Mouse (Mus musculus) neural tube, embryonic 15.5 days (tissue): ENCODE data around the gene Pcgf2. TPM values are rescaled to one million over a fixed set of nuclear protein-coding genes. Genes with fewer than 3 reads are reported as not detected.

ENCODE experiments used
- ATAC-seq: fragments of 200-750 bp; cut with Nextera tagmentation; 2 replicates; pipeline ENCODE4 v1.8.0; 2017; ENCODE audit warnings: mild to moderate bottlenecking, moderate TSS enrichment, moderate library complexity; ENCODE audit not compliant: low FRiP score
- H3K27ac ChIP-seq: fragments of 300-500 bp; sonication (generic); replicated peaks from 2 replicates; pipeline ENCODE4 v1.5.1; 2015; ENCODE audit warnings: mild to moderate bottlenecking, inconsistent platforms
- H3K27me3 ChIP-seq: fragments of 300-500 bp; sonication (generic); replicated peaks from 2 replicates; pipeline ENCODE4 v1.6.1; 2015; ENCODE audit warnings: inconsistent platforms
- H3K36me3 ChIP-seq: fragments of 300-500 bp; sonication (generic); 2 replicates; pipeline ENCODE4 v1.6.1; 2015; ENCODE audit warnings: inconsistent platforms
- H3K4me1 ChIP-seq: fragments of 300-500 bp; sonication (generic); 2 replicates; pipeline ENCODE4 v1.6.1; 2015; ENCODE audit warnings: inconsistent platforms
- H3K4me2 ChIP-seq: fragments of 300-500 bp; sonication (generic); 2 replicates; pipeline ENCODE4 v1.6.1; 2015; ENCODE audit warnings: inconsistent platforms, mild to moderate bottlenecking, moderate library complexity
- H3K4me3 ChIP-seq: fragments of 300-500 bp; sonication (generic); replicated peaks from 2 replicates; pipeline ENCODE4 v1.5.1; 2015; ENCODE audit warnings: mild to moderate bottlenecking, inconsistent platforms
- H3K9ac ChIP-seq: fragments of 300-500 bp; sonication (generic); replicated peaks from 2 replicates; pipeline ENCODE4 v1.6.1; 2015; ENCODE audit warnings: mild to moderate bottlenecking, inconsistent platforms
- H3K9me3 ChIP-seq: fragments of 300-500 bp; sonication (generic); replicated peaks from 2 replicates; pipeline ENCODE4 v1.6.1; 2016; ENCODE audit warnings: inconsistent platforms
- WGBS: fragments of 180-500 bp; shearing (Covaris S2); methylation state at CpG from one replicate; pipeline ENCODE4 v1.1.7; 2015; ENCODE audit warnings: mixed read lengths; 5-methylcytosine and 5-hydroxymethylcytosine counted together
- polyA plus RNA-seq: library from polyadenylated mRNA; unstranded; fragments of >200 nt; fragmentation: Nextera tagmentation; extraction: Ambion mirVana; gene quantifications from 2 replicates; pipeline ENCODE4 v1.2.1, GENCODE M21; 2015

The Pcgf2 gene
- polyA plus RNA-seq, 1 experiment from 2014 or later, result 17.7 TPM

DNA sequence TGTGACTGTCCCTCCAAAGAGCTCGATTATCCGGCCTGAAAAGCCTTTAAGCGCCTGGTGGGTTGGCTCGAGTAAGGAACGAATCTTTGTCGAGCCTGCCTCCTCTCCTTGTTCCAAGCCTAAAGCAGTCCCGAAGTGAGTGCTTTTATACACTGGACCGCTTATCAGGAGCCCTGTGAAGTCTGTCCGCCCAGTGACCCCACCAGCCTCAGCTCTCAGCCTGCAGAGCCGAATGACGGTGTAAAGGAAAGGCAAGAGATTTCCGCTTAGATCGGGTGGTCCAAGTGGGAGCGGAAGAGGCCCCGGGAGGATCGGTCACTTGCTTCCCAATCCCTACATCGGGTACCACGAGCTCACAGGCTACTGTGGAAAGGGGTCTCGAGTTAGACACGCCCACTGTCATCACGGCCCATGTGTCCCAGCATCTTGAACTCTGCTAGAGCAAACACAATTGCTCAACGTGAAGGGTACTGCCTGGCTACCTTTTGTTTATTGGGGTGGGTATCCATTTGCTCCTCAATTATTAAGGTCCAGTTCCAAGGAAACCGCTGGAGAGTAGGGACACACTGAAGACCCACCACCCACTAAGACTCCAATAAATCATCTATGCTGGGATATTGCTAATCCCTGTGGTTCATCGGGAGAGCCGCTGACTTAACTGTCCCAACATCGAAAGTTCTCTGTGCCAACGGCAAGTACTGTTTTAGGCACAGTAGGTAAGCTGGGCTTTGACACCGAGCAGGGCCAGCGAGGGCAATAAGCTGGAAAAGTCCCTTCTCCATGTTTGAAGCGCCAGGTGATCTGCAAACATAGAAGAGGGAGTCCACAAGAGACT, 666 bp upstream of the Pcgf2 start:
- peak overlapping the region; percentile 90 for H3K4me2 ChIP-seq
- H3K9me3 ChIP-seq, result no peaks in the 10 kb centered on the region
- H3K4me3 ChIP-seq, result peak overlapping the region; percentile 95
- peaks cover 4% of the 10 kb centered on the region for H3K36me3 ChIP-seq
- H3K4me1 ChIP-seq, result peaks cover 53% of the 10 kb centered on the region
- ATAC-seq, result no peak
- WGBS, result 16% methylated on average over 30 of the region's 30 CpGs
- H3K27me3 ChIP-seq, result no peaks in the 10 kb centered on the region
- peak overlapping the region; percentile 97 for H3K27ac ChIP-seq
- H3K9ac ChIP-seq, result peak overlapping the region; percentile 83

DNA sequence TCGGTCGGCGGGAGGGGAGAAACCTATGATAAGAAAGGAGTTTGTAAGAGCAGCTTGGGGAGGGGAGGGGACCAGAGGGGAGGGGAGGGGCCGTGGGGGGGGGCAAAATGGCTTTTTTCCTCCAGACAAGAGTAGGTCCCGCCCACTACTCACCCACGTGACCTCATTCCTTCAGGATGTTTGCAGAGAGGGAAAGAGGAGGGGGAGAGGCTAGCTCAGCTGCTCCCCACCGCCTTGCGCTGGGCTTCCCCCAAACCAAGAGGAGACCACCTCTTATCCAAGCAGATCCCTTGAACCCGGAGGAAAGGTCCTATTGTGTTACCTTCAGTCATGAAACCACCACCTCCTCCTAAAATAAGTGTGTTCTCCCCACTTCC, 683 bp downstream of the Pcgf2 start:
- no peaks in the 10 kb centered on the region for H3K27me3 ChIP-seq
- peak; percentile 67 for ATAC-seq
- 0% methylated on average over 3 of the region's 9 CpGs for WGBS
- H3K4me3 ChIP-seq, result peak overlapping the region; percentile 95
- H3K9ac ChIP-seq, result peak overlapping the region; percentile 94
- peaks cover 61% of the 10 kb centered on the region for H3K4me1 ChIP-seq
- H3K9me3 ChIP-seq, result no peaks in the 10 kb centered on the region
- H3K4me2 ChIP-seq, result peak overlapping the region; percentile 90
- no peaks in the 10 kb centered on the region for H3K36me3 ChIP-seq
- peak overlapping the region; percentile 97 for H3K27ac ChIP-seq

DNA sequence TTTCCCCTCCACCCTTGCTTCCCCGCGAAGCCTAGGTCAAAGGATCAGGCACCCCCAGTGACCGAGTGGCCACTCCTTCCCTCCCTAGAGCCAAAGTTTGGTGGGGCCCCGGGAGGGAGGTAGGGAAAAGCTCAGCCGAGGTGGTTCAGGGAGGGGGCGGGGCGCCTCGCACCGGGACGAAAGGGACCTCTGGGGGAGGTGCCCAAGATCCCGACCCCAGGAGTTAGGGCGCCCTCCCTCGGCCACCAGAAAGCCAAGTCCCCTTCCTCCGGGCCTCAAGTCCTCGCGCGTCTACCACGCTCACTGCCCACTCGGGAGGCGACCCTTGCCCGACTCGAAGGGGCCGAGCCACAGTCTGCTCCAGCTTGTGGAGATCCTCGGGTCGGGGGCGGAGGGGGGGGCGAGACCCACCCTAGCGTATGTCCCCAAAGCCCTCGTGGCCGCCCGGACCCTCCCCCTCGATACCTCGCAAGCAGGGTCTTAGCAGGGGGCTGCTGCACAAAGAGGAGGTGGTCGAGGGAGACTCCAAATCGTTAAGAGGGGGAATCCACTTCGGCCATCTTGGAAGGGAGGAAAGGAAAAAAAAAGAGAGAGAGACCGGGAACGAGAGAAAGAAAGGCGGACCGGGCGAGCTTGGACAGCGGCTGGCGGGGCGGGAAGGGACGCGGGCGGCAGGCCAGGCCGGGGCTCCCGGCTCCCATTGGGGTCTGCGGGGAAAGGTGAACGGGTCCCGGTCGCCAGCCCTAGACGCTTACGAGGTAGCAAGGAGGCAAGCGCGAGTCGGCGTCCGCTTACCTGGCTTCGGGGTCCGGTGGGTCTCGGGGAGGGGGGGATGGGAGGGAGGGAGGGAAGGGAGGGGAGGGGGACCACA, 1.3 kb downstream of the Pcgf2 start:
- no peak; the same call in 1 of the 2 replicates for ATAC-seq
- peak overlapping the region; percentile 94 for H3K9ac ChIP-seq
- WGBS, result under 1% methylated on average over 61 of the region's 63 CpGs
- H3K9me3 ChIP-seq, result no peaks in the 10 kb centered on the region
- peak overlapping the region; percentile 90 for H3K4me2 ChIP-seq
- no peaks in the 10 kb centered on the region for H3K36me3 ChIP-seq
- peak overlapping the region; percentile 97 for H3K27ac ChIP-seq
- H3K4me3 ChIP-seq, result peak overlapping the region; percentile 95
- H3K4me1 ChIP-seq, result peaks cover 61% of the 10 kb centered on the region
- no peaks in the 10 kb centered on the region for H3K27me3 ChIP-seq

DNA sequence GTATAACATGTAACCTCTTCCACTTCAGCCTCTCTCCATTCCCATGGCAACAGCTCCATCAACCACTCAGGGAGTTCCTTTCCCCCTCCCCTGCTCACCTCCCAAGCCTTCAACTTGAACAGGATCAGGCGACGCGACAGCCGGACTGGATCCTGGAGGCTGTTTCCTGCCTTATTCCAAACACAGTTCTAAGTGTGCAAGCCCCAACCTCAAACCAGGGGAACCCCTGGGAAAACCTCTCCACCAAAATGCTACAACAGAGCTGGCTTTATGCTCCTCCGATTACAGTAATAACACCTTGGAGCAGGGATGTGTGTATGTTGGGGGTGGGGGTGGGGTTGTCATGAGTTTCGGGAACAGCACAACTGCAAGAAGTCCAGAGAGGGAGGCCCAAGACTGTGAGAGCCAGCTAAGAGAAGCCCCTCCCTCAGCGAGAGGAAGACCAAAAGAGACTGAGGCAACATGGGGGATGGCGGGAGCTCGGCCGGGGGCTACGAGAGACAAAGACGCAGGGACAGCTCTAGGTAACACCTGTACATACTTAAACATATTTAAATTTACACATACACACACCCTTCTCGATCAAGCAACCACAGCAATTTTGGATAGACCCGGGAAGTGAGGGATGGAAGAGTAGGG, 2.3 kb downstream of the Pcgf2 start:
- peaks cover 68% of the 10 kb centered on the region for H3K4me1 ChIP-seq
- peak overlapping the region; percentile 97 for H3K27ac ChIP-seq
- H3K9ac ChIP-seq, result peak overlapping the region; percentile 94
- H3K36me3 ChIP-seq, result no peaks in the 10 kb centered on the region
- H3K4me2 ChIP-seq, result peak overlapping the region; percentile 90
- under 1% methylated on average over 14 of the region's 14 CpGs for WGBS
- peak overlapping the region; percentile 95 for H3K4me3 ChIP-seq
- H3K27me3 ChIP-seq, result no peaks in the 10 kb centered on the region
- no peaks in the 10 kb centered on the region for H3K9me3 ChIP-seq
- ATAC-seq, result no peak

DNA sequence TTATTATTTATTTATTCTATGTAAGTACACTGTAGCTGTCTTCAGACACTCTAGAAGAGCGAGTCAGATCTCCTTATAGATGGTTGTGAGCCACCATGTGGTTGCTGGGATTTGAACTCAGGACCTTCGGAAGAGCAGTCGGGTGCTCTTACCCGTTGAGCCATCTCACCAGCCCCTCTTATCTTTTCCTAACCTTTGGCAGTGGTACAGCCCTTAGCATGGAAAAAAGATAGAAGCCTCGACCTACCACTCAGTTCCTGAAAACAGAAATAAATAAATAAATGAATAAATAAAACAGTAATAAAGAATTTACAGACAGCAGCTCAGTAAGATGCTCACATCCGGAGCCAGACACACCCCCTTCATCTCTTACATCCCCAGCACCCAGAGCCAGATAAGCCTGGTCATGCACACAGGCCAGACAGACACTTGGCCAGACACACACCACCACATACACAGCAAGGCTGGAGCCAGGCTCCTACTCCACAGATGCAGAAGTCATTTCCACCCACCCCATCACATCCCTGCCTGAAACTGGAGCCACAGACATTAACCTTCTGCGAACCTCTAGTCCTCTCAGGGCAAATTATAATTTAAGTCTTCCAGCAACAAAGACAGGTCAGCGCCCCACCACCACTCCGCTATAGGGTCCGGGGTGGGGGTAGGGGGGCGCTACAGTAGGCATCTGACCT, 3.0 kb downstream of the Pcgf2 start:
- H3K27ac ChIP-seq, result peak overlapping the region; percentile 97
- no peaks in the 10 kb centered on the region for H3K27me3 ChIP-seq
- H3K4me3 ChIP-seq, result peak overlapping the region; percentile 95
- H3K36me3 ChIP-seq, result peaks cover 5% of the 10 kb centered on the region; the same call in 1 of the 2 replicates
- H3K4me2 ChIP-seq, result peak overlapping the region; percentile 90
- WGBS, result 54% methylated on average over 11 of the region's 11 CpGs
- H3K9me3 ChIP-seq, result no peaks in the 10 kb centered on the region
- ATAC-seq, result no peak
- peak overlapping the region; percentile 94 for H3K9ac ChIP-seq
- H3K4me1 ChIP-seq, result peaks cover 71% of the 10 kb centered on the region

GRCm38 (mm10) chr11:97696669-97697068, 3.6 kb downstream of the Pcgf2 start:
- peak overlapping the region; percentile 28; the same call in 1 of the 2 replicates for H3K9ac ChIP-seq
- H3K9me3 ChIP-seq, result no peaks in the 10 kb centered on the region
- H3K27me3 ChIP-seq, result no peaks in the 10 kb centered on the region
- peaks cover 12% of the 10 kb centered on the region for H3K36me3 ChIP-seq
- ATAC-seq, result no peak
- 68% methylated on average over 8 of the region's 8 CpGs for WGBS
- 0 out of 2 replicates have a peak overlapping the region, but pooled peaks have one; percentile 79 for H3K27ac ChIP-seq
- H3K4me2 ChIP-seq, result peak overlapping the region; percentile 90
- H3K4me1 ChIP-seq, result peaks cover 65% of the 10 kb centered on the region
- peak overlapping the region; percentile 95 for H3K4me3 ChIP-seq

GRCm38 (mm10) chr11:97695712-97696401, 4.4 kb downstream of the Pcgf2 start:
- no peak for ATAC-seq
- H3K9ac ChIP-seq, result peak overlapping the region; percentile 28
- H3K4me3 ChIP-seq, result peak overlapping the region; percentile 95
- peaks cover 20% of the 10 kb centered on the region for H3K36me3 ChIP-seq
- peaks cover 57% of the 10 kb centered on the region for H3K4me1 ChIP-seq
- no peaks in the 10 kb centered on the region for H3K9me3 ChIP-seq
- H3K27ac ChIP-seq, result peak overlapping the region; percentile 79
- 30% methylated on average over 9 of the region's 9 CpGs for WGBS
- no peaks in the 10 kb centered on the region for H3K27me3 ChIP-seq
- H3K4me2 ChIP-seq, result peak overlapping the region; percentile 90

GRCm38 (mm10) chr11:97694921-97695711, 5.2 kb downstream of the Pcgf2 start:
- Histone ChIP-seq H3K9me3 (no peaks in the 10 kb centered on the region), H3K9ac (peak overlapping the region; percentile 28), H3K4me2 (peak overlapping the region; percentile 90), H3K27me3 (no peaks in the 10 kb centered on the region), H3K36me3 (peaks cover 27% of the 10 kb centered on the region), H3K4me1 (peaks cover 55% of the 10 kb centered on the region), H3K4me3 (peak overlapping the region; percentile 95), H3K27ac (peak overlapping the region; percentile 79)
- WGBS, result 38% methylated on average over 17 of the region's 17 CpGs
- ATAC-seq, result no peak

GRCm38 (mm10) chr11:97694435-97694834, 5.9 kb downstream of the Pcgf2 start:
- ATAC-seq, result no peak
- peak overlapping the region; percentile 90 for H3K4me2 ChIP-seq
- peaks cover 30% of the 10 kb centered on the region for H3K36me3 ChIP-seq
- WGBS, result 67% methylated on average over 4 of the region's 4 CpGs
- H3K4me3 ChIP-seq, result no peak overlapping the region
- no peak overlapping the region for H3K9ac ChIP-seq
- H3K9me3 ChIP-seq, result no peaks in the 10 kb centered on the region
- peaks cover 58% of the 10 kb centered on the region for H3K4me1 ChIP-seq
- no peaks in the 10 kb centered on the region for H3K27me3 ChIP-seq
- H3K27ac ChIP-seq, result peak overlapping the region; percentile 79

DNA sequence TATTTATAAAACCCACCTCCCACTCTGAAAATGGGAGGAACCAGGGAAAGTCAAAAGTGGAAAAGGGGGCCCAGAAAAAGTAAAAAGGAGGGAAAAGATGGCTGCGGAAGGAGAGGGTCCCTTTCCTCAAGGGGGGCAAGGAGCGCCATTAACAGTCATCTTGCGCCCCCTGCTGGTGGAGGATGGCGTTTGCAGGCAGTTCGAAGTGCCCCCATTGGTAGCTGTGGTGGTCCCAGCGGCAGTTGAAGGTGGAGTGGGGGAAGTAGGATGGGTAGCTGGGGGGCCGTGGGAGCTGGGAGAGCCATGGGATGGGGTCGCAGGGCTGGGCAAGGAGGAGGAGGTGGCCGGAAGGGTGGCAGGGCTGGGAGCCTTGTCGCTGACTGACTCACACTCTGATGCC, 10.4 kb downstream of the Pcgf2 start:
- Histone ChIP-seq H3K27ac (no peak overlapping the region), H3K9ac (no peak overlapping the region), H3K4me1 (peaks cover 46% of the 10 kb centered on the region), H3K36me3 (peaks cover 40% of the 10 kb centered on the region), H3K9me3 (no peaks in the 10 kb centered on the region), H3K4me3 (no peak overlapping the region), H3K27me3 (no peaks in the 10 kb centered on the region), H3K4me2 (no peak overlapping the region)
- 28% methylated on average over 10 of the region's 10 CpGs for WGBS
- no peak for ATAC-seq
